Mouse (Mus musculus) limb, embryonic 13.5 days (tissue): ENCODE data around the gene Rcor1. TPM values are rescaled to one million over a fixed set of nuclear protein-coding genes. Genes with fewer than 3 reads are reported as not detected.

Experiments used
- ATAC-seq: fragments of 200-750 bp; cut with Nextera tagmentation; 2 replicates; pipeline ENCODE4 v1.8.0; 2017; ENCODE audit warnings: low read depth, moderate number of reproducible peaks, moderate TSS enrichment; ENCODE audit not compliant: low FRiP score
- H3K27ac ChIP-seq: fragments of 300-500 bp; sonication (generic); 2 replicates; pipeline ENCODE4 v1.5.1; 2015; ENCODE audit warnings: inconsistent platforms, mild to moderate bottlenecking, moderate library complexity
- H3K27me3 ChIP-seq: fragments of 300-500 bp; sonication (generic); 2 replicates; pipeline ENCODE4 v1.6.1; 2015; ENCODE audit warnings: mild to moderate bottlenecking, inconsistent platforms
- H3K36me3 ChIP-seq: fragments of 300-500 bp; sonication (generic); 2 replicates; pipeline ENCODE4 v1.6.1; 2015; ENCODE audit warnings: inconsistent platforms, mild to moderate bottlenecking, moderate library complexity
- H3K4me1 ChIP-seq: fragments of 300-500 bp; sonication (generic); 2 replicates; pipeline ENCODE4 v1.6.1; 2015; ENCODE audit warnings: inconsistent platforms
- H3K4me2 ChIP-seq: fragments of 300-500 bp; sonication (generic); replicated peaks from 2 replicates; pipeline ENCODE4 v1.6.1; 2015; ENCODE audit warnings: inconsistent platforms, mild to moderate bottlenecking, moderate library complexity
- H3K4me3 ChIP-seq: fragments of 300-500 bp; sonication (generic); 2 replicates; pipeline ENCODE4 v1.5.1; 2015; ENCODE audit warnings: moderate library complexity, mild to moderate bottlenecking, inconsistent platforms
- H3K9ac ChIP-seq: fragments of 300-500 bp; sonication (generic); 2 replicates; pipeline ENCODE4 v1.6.1; 2015; ENCODE audit warnings: mild to moderate bottlenecking, inconsistent platforms
- H3K9me3 ChIP-seq: fragments of 300-500 bp; sonication (generic); 2 replicates; pipeline ENCODE4 v1.6.1; 2016; ENCODE audit warnings: inconsistent platforms
- WGBS: fragments of 180-500 bp; shearing (Covaris S2); methylation state at CpG from one replicate; pipeline ENCODE4 v1.1.7; 2015; 5-methylcytosine and 5-hydroxymethylcytosine counted together
- polyA plus RNA-seq: library from polyadenylated mRNA; unstranded; fragments of >200 nt; fragmentation: Nextera tagmentation; extraction: Ambion mirVana; gene quantifications from 2 replicates; pipeline ENCODE4 v1.2.1, GENCODE M21; 2015

The Rcor1 gene
- polyA plus RNA-seq, 1 experiment from 2014 or later, result 11.1 TPM

- no peak for ATAC-seq
- Histone ChIP-seq H3K36me3 (no peaks in the 10 kb centered on the region; the same call in 1 of the 2 replicates), H3K9me3 (no peaks in the 10 kb centered on the region), H3K27me3 (no peaks in the 10 kb centered on the region), H3K9ac (no peak overlapping the region), H3K4me3 (no peak overlapping the region), H3K4me2 (no peak overlapping the region), H3K27ac (no peak overlapping the region), H3K4me1 (peaks cover 8% of the 10 kb centered on the region)
- 66% methylated on average over 12 of the region's 12 CpGs for WGBS
These were observed 37.3 kb downstream of the Rcor1 start for GRCm38 (mm10) chr12:111076385-111076965.

- Histone ChIP-seq H3K4me2 (no peak overlapping the region), H3K27me3 (no peaks in the 10 kb centered on the region), H3K4me1 (peaks cover 9% of the 10 kb centered on the region), H3K27ac (no peak overlapping the region), H3K9me3 (no peaks in the 10 kb centered on the region), H3K36me3 (peaks cover 25% of the 10 kb centered on the region), H3K4me3 (no peak overlapping the region), H3K9ac (no peak overlapping the region)
- 86% methylated on average over 4 of the region's 4 CpGs for WGBS
- ATAC-seq, result no peak
These were observed 46.4 kb downstream of the Rcor1 start for GRCm38 (mm10) chr12:111085579-111085978.

DNA sequence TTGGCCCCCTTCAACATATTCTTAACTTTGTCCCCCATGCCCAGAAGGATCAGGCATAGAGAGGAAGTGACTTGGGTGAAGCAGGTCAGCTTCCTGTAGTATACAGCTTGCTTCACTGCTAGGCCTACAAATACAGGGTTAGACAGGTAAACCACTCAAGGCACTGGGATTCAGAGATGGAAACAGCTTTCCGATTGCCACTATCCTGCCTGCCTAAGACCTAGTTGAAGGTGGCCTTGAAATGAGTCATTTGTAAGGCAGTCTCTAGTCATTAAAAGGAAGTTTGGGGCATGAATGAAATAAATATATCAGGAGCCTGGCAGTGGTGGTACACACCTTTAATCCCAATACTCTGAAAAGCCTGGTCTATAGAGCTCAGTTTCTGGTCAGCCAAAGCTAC, 47.9 kb downstream of the Rcor1 start:
- Histone ChIP-seq H3K4me3 (no peak overlapping the region), H3K27ac (no peak overlapping the region), H3K9me3 (no peaks in the 10 kb centered on the region), H3K4me2 (no peak overlapping the region), H3K36me3 (peaks cover 23% of the 10 kb centered on the region), H3K9ac (no peak overlapping the region), H3K4me1 (peaks cover 9% of the 10 kb centered on the region), H3K27me3 (no peaks in the 10 kb centered on the region)
- 90% methylated on average over 1 of the region's 1 CpGs for WGBS
- no peak for ATAC-seq

GRCm38 (mm10) chr12:111088186-111088585, 49.0 kb downstream of the Rcor1 start:
- H3K27me3 ChIP-seq, result no peaks in the 10 kb centered on the region
- 31% methylated on average over 5 of the region's 5 CpGs for WGBS
- H3K27ac ChIP-seq, result 0 out of 2 replicates have a peak overlapping the region, but pooled peaks have one; percentile 6
- no peak overlapping the region for H3K4me3 ChIP-seq
- H3K4me2 ChIP-seq, result no peak overlapping the region
- H3K36me3 ChIP-seq, result peaks cover 13% of the 10 kb centered on the region
- peaks cover 9% of the 10 kb centered on the region for H3K4me1 ChIP-seq
- no peak for ATAC-seq
- no peak overlapping the region for H3K9ac ChIP-seq
- H3K9me3 ChIP-seq, result no peaks in the 10 kb centered on the region

DNA sequence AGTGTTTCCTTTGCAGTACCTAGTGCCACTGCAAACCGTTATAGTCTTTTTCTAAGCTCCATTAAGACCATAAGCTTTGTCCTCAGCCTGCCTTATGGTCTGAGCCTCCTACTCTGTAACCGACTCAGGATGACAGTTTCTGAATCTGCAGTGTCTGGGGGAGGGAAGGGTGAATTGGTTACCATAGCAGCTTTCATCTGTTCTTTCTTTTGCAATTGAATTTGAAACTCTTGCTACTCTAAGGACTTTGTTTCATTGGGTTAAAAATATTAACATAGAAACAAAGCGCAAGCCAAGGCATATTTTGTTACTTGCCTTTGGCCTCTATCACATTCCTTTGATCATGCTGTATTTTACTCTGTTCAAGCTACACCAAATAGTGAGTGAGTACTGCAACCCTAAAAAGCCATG, 49.6 kb downstream of the Rcor1 start:
- no peak for ATAC-seq
- H3K4me3 ChIP-seq, result no peak overlapping the region
- peaks cover 9% of the 10 kb centered on the region for H3K4me1 ChIP-seq
- WGBS, result 70% methylated on average over 3 of the region's 3 CpGs
- H3K9me3 ChIP-seq, result no peaks in the 10 kb centered on the region
- no peak overlapping the region for H3K9ac ChIP-seq
- peaks cover 14% of the 10 kb centered on the region for H3K36me3 ChIP-seq
- H3K4me2 ChIP-seq, result no peak overlapping the region
- H3K27ac ChIP-seq, result no peak overlapping the region
- H3K27me3 ChIP-seq, result no peaks in the 10 kb centered on the region

DNA sequence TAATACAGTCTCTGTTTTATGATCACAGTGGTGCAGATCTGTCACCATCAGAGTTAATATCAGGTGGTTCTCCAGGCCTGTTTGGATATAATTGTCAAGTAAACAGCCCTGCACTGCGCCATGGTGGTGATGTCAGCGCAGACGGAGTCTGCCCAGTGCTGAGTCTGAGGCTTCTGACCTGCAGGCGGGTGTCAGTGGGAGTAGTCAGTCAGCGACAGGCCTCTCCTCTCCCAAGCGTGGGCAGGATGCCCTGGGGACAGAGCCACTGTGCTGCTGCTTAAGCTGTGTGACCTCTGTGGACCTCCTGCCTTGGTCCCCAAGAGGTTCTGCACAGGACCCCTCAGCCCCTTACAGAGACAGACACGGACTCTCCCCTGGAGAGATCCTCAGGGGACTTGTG, 50.0 kb downstream of the Rcor1 start:
- ATAC-seq, result no peak
- WGBS, result 78% methylated on average over 7 of the region's 7 CpGs

GRCm38 (mm10) chr12:111090801-111091200, 51.6 kb downstream of the Rcor1 start:
- no peak for ATAC-seq
- Histone ChIP-seq H3K9ac (no peak overlapping the region), H3K4me3 (no peak overlapping the region), H3K9me3 (no peaks in the 10 kb centered on the region), H3K4me2 (no peak overlapping the region), H3K27me3 (no peaks in the 10 kb centered on the region), H3K4me1 (peaks cover 9% of the 10 kb centered on the region), H3K36me3 (peaks cover 22% of the 10 kb centered on the region), H3K27ac (no peak overlapping the region)

More for the DNA sequence above, 50.0 kb downstream of the Rcor1 start:
- no peak overlapping the region for H3K9ac ChIP-seq
- no peak overlapping the region for H3K4me3 ChIP-seq
- peaks cover 9% of the 10 kb centered on the region for H3K4me1 ChIP-seq
- peaks cover 16% of the 10 kb centered on the region for H3K36me3 ChIP-seq
- no peaks in the 10 kb centered on the region for H3K27me3 ChIP-seq
- H3K4me2 ChIP-seq, result no peak overlapping the region
- H3K27ac ChIP-seq, result no peak overlapping the region
- no peaks in the 10 kb centered on the region for H3K9me3 ChIP-seq

- Histone ChIP-seq H3K9me3 (no peaks in the 10 kb centered on the region), H3K27ac (no peak overlapping the region), H3K9ac (no peak overlapping the region), H3K36me3 (peaks cover 29% of the 10 kb centered on the region), H3K4me1 (peaks cover 9% of the 10 kb centered on the region), H3K4me2 (no peak overlapping the region), H3K4me3 (no peak overlapping the region), H3K27me3 (no peaks in the 10 kb centered on the region)
- 74% methylated on average over 10 of the region's 10 CpGs for WGBS
- ATAC-seq, result no peak
These were observed 52.8 kb downstream of the Rcor1 start for GRCm38 (mm10) chr12:111091981-111092380.

DNA sequence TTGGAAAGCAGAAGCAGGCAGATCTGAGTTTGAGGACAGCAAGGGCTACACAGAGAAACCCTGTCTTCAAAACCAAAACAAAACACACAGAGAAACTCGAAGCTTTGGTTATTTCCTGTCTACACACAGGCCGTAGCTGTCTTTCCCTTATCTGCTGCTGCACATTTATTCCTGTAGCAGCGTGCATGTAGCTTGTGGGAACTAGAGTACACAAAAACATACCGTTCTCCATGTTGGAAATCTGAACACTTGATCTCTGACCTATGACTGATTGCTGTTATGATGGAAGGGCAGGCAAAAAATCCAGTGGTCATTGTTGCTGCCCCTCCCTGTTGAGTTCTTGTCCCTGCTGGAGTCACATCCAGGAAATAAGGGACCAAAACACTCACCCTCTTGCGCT, 54.9 kb downstream of the Rcor1 start:
- ATAC-seq, result no peak
- 86% methylated on average over 5 of the region's 5 CpGs for WGBS
- H3K4me3 ChIP-seq, result no peak overlapping the region
- peaks cover 36% of the 10 kb centered on the region for H3K36me3 ChIP-seq
- peaks cover 3% of the 10 kb centered on the region for H3K4me1 ChIP-seq
- H3K4me2 ChIP-seq, result no peak overlapping the region
- H3K9me3 ChIP-seq, result no peaks in the 10 kb centered on the region
- H3K27me3 ChIP-seq, result no peaks in the 10 kb centered on the region
- H3K27ac ChIP-seq, result no peak overlapping the region
- H3K9ac ChIP-seq, result no peak overlapping the region

DNA sequence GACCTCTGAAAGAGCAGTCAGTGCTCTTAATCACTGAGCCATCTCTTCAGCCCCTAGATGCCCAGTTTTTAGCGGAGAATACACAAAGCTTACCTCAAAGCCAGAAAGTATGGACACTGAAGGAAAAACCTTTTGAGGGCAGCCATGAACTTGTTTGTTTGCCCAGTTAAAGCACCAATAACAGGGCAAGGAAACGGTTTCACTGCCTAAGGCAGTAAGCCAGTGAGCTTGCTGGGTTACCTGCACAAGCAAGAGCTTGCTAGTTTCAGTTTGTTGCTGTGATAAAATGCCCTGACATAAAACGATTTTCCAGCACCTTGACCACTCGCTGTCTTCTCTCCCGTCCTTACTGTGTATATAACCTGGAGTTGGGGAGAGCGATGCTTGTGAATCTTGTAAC, 55.9 kb downstream of the Rcor1 start:
- 86% methylated on average over 6 of the region's 6 CpGs for WGBS
- no peak overlapping the region for H3K4me3 ChIP-seq
- H3K4me2 ChIP-seq, result no peak overlapping the region
- H3K36me3 ChIP-seq, result peaks cover 39% of the 10 kb centered on the region
- H3K27ac ChIP-seq, result no peak overlapping the region
- H3K27me3 ChIP-seq, result no peaks in the 10 kb centered on the region
- no peaks in the 10 kb centered on the region for H3K4me1 ChIP-seq
- H3K9me3 ChIP-seq, result no peaks in the 10 kb centered on the region
- no peak overlapping the region for H3K9ac ChIP-seq
- ATAC-seq, result no peak

DNA sequence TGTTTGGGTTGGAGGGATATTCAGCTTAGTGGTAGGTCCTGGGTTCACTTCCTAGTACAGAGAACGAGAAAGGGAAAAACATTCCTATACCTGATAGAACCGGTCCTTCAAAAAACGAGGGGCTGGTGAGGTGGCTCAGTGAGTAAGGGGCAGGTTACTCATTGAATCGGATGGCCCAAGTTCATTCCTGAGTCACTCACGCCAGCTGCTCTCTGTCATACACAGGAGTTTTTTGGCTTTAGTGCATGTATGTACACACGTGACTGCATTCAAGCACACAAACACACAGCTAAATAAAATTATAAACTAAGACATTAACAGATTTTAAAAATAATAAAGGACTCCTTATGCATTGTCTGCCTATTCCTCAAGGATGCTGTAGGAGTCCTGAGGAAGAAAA, 57.1 kb downstream of the Rcor1 start:
- Histone ChIP-seq H3K9me3 (no peaks in the 10 kb centered on the region), H3K27me3 (no peaks in the 10 kb centered on the region), H3K4me3 (no peak overlapping the region), H3K36me3 (peaks cover 50% of the 10 kb centered on the region), H3K27ac (no peak overlapping the region), H3K4me2 (no peak overlapping the region), H3K9ac (no peak overlapping the region), H3K4me1 (no peaks in the 10 kb centered on the region)
- ATAC-seq, result no peak
- 88% methylated on average over 6 of the region's 6 CpGs for WGBS

- H3K4me1 ChIP-seq, result no peaks in the 10 kb centered on the region
- no peaks in the 10 kb centered on the region for H3K9me3 ChIP-seq
- 95% methylated on average over 8 of the region's 8 CpGs for WGBS
- H3K36me3 ChIP-seq, result peaks cover 57% of the 10 kb centered on the region
- no peak overlapping the region for H3K4me2 ChIP-seq
- ATAC-seq, result no peak
- H3K27me3 ChIP-seq, result no peaks in the 10 kb centered on the region
- no peak overlapping the region for H3K27ac ChIP-seq
- H3K9ac ChIP-seq, result no peak overlapping the region
- H3K4me3 ChIP-seq, result no peak overlapping the region
These were observed 57.9 kb downstream of the Rcor1 start for GRCm38 (mm10) chr12:111097036-111097435.

GRCm38 (mm10) chr12:111111176-111111575, 72.0 kb downstream of the Rcor1 start:
- Histone ChIP-seq H3K4me3 (no peak overlapping the region), H3K36me3 (peaks cover 92% of the 10 kb centered on the region), H3K4me2 (no peak overlapping the region), H3K9me3 (no peaks in the 10 kb centered on the region), H3K4me1 (no peaks in the 10 kb centered on the region), H3K27me3 (no peaks in the 10 kb centered on the region), H3K9ac (no peak overlapping the region), H3K27ac (no peak overlapping the region)
- no peak for ATAC-seq
- WGBS, result 91% methylated on average over 8 of the region's 8 CpGs
